Mouse (Mus musculus) lung, postnatal 10 days (tissue): ENCODE measurements around the gene Gkn3.
A peak's percentile ranks its signal among the peaks of the same experiment; 100 is the strongest.

Experiments
- DNase-seq: peaks from one replicate; pipeline ENCODE4 v3.0.0; 2021

Gene Gkn3

DNA sequence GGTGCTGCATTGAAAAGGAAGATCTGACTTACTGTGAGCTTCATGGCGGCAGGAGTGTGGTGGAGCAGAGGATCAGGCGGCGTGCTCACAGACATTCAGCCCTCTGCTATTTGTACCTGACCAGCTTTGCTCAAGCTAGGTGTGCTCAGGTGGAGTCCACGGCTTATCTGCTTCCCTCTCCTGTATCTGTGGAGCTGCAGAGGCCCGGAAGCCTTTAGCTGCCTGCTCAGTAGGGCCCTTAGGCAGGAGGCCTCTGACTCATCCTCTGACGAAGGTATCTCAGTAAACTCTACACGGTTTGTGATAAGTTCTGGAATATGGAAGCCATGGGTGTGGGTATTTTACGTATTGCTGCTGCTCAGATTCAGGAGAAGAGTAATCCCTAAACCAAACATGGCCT, 37.9 kb downstream of the Gkn3 start, which contains the start of gene Gkn1:
Gene Gkn1, minus strand, starts transcription at position 114 of the 400 bp plus-strand sequence.
- DNase-seq, result no peak

DNA sequence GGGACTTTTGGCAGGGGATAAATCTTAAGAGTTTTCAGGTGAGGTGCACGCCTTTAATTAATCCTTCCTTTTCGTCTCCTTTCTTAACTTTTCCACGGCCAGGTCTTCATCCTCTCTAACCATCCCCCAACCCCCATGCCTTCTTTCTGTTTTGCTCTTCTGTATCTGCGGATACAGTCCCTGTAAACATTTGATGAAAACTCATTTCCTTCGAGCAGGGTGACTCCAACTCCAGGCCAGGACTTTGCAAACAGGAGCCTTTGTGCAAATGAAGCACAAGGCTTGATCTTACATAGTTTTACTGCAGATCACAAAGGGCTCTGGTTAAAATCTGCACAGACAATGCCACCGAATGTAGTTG, 52.8 kb downstream of the Gkn3 start:
- DNase-seq, result peak; percentile 62

DNA sequence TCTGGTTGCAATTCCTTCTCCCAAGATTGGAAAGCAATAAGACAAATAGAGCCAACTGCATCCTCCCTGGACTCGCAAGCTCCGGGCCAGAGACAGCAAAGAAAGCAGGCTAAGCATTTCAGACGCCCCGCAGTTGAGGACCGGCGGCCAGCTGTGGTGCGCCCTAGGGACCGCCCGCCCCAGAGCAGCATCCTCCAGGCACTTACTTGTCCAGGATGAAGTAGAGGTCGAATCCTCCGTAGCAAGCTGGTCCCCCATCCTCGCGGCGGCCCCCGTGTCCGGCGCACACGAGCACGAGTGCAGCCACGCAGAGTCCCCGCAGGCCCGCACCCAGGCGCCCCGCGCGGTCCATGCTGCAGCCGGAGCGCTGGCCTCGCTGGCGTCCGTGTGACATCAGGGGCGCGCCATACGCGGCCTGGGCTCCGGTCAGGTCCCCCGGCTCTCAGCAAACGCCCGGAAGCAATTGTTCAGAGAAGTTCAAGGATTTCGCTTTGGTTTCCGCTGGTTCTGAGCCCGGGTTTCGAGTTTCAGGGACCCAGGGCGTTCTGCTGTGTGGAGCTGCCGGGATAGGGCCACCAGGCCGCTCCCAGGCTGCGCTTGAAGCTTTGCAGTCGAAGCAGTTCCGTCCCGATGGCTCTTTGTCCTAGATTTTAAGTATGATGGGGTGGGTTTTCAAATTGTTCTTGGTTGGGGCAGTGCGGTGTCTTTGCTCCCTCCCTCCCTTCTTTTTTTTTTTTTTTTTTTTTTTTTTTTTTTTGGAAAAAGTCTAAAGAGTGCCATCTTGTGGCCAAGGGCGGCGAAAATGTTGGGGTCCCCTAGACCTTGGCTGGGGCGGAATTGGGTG, 53.4 kb downstream of the Gkn3 start, which contains the start of gene Antxr1:
Gene Antxr1, minus strand, starts transcription at position 731 of the 844 bp plus-strand sequence.
- DNase-seq, result peak; percentile 79

DNA sequence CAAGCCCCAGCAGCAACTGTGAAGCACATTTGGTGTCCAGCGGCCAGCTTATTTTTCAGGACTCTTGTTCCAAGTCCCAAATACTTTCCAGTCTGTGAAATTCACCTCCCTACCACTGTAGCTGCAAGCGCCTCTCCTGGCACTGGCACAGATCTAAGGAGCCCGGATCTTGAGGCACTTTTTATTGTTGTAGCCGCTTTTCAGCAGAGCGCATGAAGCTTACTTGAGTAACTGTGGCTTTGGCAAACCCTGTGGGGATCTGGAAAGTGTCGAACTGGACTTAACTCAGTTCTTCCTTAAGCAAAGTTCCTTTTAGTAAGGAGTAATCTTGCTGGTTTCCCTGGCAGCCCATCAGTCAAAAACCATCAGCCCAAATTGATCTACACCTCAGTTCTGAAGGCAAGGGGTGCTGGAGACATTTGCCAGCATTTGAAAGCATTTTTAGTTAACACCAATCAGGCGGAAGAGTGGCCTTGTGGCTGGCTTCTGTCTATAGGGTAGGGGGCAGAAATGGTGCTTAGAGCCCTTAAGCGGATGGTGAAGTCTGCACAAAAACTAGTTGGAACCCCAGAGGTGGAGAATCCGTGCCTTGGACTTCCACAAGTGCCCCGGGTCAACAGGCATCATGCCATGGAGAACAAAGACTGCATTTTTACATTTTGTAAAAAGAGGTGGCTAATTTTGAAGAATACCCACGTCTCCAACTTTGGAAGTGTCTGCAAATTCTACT, 54.2 kb downstream of the Gkn3 start:
- peak; percentile 81 for DNase-seq
